Mouse (Mus musculus) adipose tissue, adult 10 weeks (tissue): ENCODE data around the gene Acr. TPM values are rescaled to one million over a fixed set of nuclear protein-coding genes. Genes with fewer than 3 reads are reported as not detected.

Source experiments
- polyA plus RNA-seq: library from polyadenylated mRNA; stranded (reverse); fragments of 350-450 nt; fragmentation: Illumina TruSeq; extraction: RNeasy Lipid Tissue Mini Kit (QIAGEN cat#74804); gene quantifications from one replicate; pipeline ENCODE4 v1.2.3, GENCODE M21; 2014; ENCODE audit warnings: low read depth, low replicate concordance

The Acr gene
- 2.9 TPM for polyA plus RNA-seq

DNA sequence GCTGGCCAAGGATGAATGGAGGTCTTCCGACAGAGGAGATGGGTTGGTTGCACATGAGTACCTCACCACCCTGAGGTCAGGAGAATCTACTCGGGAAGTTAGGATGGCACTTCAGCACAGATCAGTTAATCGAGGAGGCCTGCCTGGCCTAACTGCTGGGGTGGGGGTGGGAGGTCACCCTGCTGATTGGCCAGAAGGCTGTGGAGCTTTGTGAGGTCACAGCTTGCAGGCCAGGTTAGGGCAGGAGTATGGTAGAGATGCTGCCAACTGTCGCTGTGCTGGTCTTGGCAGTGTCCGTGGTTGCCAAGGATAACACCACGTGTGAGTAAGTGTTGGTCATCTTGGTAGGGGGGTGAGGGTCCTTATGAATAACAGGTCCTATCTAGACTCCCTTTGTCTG lies at the start of gene Acr:
Acr (plus strand) TSS at position 213 of the 400 bp plus-strand sequence.

GRCm38 (mm10) chr15:89591723-89592455 lies 23.8 kb downstream of the Acr start, which contains the start of gene Rabl2:
TSS of gene Rabl2 (minus strand) at chr15:89591923.

Other genes starting within 250 kb of the Acr start
- not detected for gene Adm2, start 245.6 kb upstream of the Acr start, polyA plus RNA-seq
- gene Miox, start 233.9 kb upstream of the Acr start, polyA plus RNA-seq: not detected
- 32.8 TPM for gene Lmf2, start 212.7 kb upstream of the Acr start, polyA plus RNA-seq
- gene Ncaph2, start 212.6 kb upstream of the Acr start, polyA plus RNA-seq: 63.2 TPM
- 11.2 TPM for gene Sco2, start 194.5 kb upstream of the Acr start, polyA plus RNA-seq
- gene Tymp, start 191.3 kb upstream of the Acr start, polyA plus RNA-seq: 1.2 TPM
- 7.9 TPM for gene Odf3b, start 189.0 kb upstream of the Acr start, polyA plus RNA-seq
- not detected for gene Klhdc7b, start 183.4 kb upstream of the Acr start, polyA plus RNA-seq
- gene Syce3, start 157.8 kb upstream of the Acr start, polyA plus RNA-seq: 2.0 TPM
- 5.2 TPM for gene Cpt1b, start 142.5 kb upstream of the Acr start, polyA plus RNA-seq
- 2.6 TPM for gene C730034F03Rik, start 138.7 kb upstream of the Acr start, polyA plus RNA-seq
- gene Gm44502, start 138.6 kb upstream of the Acr start, polyA plus RNA-seq: 0.07 TPM
- gene Chkb, start 138.4 kb upstream of the Acr start, polyA plus RNA-seq: 58.0 TPM
- 1.3 TPM for gene Mapk8ip2, start 114.4 kb upstream of the Acr start, polyA plus RNA-seq
- gene Arsa, start 90.9 kb upstream of the Acr start, polyA plus RNA-seq: 25.1 TPM
- 13.8 TPM for gene Shank3, start 68.7 kb upstream of the Acr start, polyA plus RNA-seq
- 21.9 TPM for gene Rabl2, start 23.6 kb downstream of the Acr start, polyA plus RNA-seq